Mouse (Mus musculus) brain, embryonic 14.5 days (tissue): ENCODE results near the gene Col4a3.

Source experiments
- CTCF ChIP-seq: fragments of 200-500 bp; IDR thresholded peaks from 2 replicates; pipeline ENCODE4 v1.5.1; 2012; ENCODE audit warnings: inconsistent platforms, mild to moderate bottlenecking, moderate library complexity, borderline replicate concordance; ENCODE audit not compliant: insufficient read depth, insufficient read length; ENCODE audit errors: extremely low read depth
- POLR2A ChIP-seq: fragments of 200-500 bp; IDR thresholded peaks from 2 replicates; pipeline ENCODE4 v1.6.1; 2012; ENCODE audit warnings: mild to moderate bottlenecking, inconsistent platforms, borderline replicate concordance; ENCODE audit not compliant: poor library complexity, insufficient read depth, insufficient read length, severe bottlenecking; ENCODE audit errors: extremely low read depth

DNA sequence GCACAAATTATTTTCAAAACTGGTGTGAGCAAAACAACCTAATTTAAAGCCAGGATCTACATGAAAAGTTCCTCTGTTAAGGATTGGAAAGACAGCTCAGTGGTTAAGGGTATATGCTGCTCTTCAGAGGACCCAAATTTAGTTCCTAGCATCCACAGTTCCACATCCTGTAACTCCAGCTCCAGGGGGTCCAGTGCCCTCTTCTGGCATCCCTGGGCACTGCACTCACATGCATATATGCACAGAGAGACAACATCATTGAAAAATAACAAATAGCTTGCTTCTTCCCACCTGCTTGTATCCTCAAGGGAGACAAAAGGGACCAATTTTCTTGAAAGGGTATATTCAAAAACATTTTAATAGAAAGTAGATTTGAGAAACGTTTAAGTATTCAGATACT, 175.6 kb downstream of the Col4a3 start:
- TF ChIP-seq CTCF (peak; percentile 24; the same call in 1 of the 2 replicates), POLR2A (no peak)
